Mouse (Mus musculus): ENCODE measurements around the gene Gdpgp1.

- TF ChIP-seq ZMIZ1 (IDR thresholded peaks at IDR 0.05; ENCODE audit: low read depth, low read length) (no peak), CTCF (IDR thresholded peaks at IDR 0.05 in 2 of 3, conservative IDR thresholded peaks at IDR 0.05 in 1 of 3; ENCODE audit: control insufficient read depth in 1 of 3, insufficient read depth in 1 of 3, low read depth in 2 of 3, low read length in 3 of 3, poor library complexity in 1 of 3, severe bottlenecking in 1 of 3) (no peak), ZKSCAN1 (IDR thresholded peaks at IDR 0.05; ENCODE audit: low read depth, low read length) (no peak), TCF12 (IDR thresholded peaks at IDR 0.05; ENCODE audit: low read depth, low read length) (no peak), POLR2AphosphoS2 (IDR thresholded peaks at IDR 0.05; ENCODE audit: low read length) (no peak), SMC3 (IDR thresholded peaks at IDR 0.05; ENCODE audit: low read depth, low read length) (no peak), GATA1 (IDR thresholded peaks at IDR 0.05; ENCODE audit: low read depth, low read length) (no peak), NELFE (IDR thresholded peaks at IDR 0.05; ENCODE audit: low read depth, low read length) (no peak; the same call in 1 of the 2 replicates), UBTF (IDR thresholded peaks at IDR 0.05; ENCODE audit: borderline replicate concordance, insufficient read depth, low read depth, low read length) (no peak)
These were observed 24.5 kb upstream of the Gdpgp1 start for GRCm38 (mm10) chr7:80208026-80208642.

Measured in MEL (cell line).